Mouse (Mus musculus): ENCODE results near the gene Ang4.
"Not testable (repeated sequence)": the region's sequence is repeated elsewhere in the genome, so short reads cannot be mapped to it uniquely, and the experiment has no call there.

Gene Ang4

GRCm38 (mm10) chr14:51773490-51773889 lies at the start of gene Ang4:
Gene Ang4 (minus strand): TSS chr14:51773590.
- no peak for DNase-seq

- DNase-seq: no peak
Measured at GRCm38 (mm10) chr14:51799746-51800145, 26.4 kb upstream of the Ang4 start, which contains the start of gene AY358078. Gene AY358078 (plus strand): TSS chr14:51800046.

GRCm38 (mm10) chr14:51794106-51794505 lies 20.7 kb upstream of the Ang4 start:
- DNase-seq: no peak

- no peak for DNase-seq
Measured at GRCm38 (mm10) chr14:51789196-51789595, 15.8 kb upstream of the Ang4 start.

- no peak for DNase-seq
Measured at GRCm38 (mm10) chr14:51787061-51787460, 13.7 kb upstream of the Ang4 start.

GRCm38 (mm10) chr14:51786335-51786734 lies 12.9 kb upstream of the Ang4 start:
- DNase-seq: no peak

- DNase-seq: no peak
Measured at GRCm38 (mm10) chr14:51778865-51779481, 5.6 kb upstream of the Ang4 start.

- DNase-seq: no peak
Measured at GRCm38 (mm10) chr14:51777791-51778190, 4.4 kb upstream of the Ang4 start.

- not testable (repeated sequence) for DNase-seq
Measured at GRCm38 (mm10) chr14:51771378-51771777, 2.0 kb downstream of the Ang4 start.

GRCm38 (mm10) chr14:51755944-51756343 lies 17.4 kb downstream of the Ang4 start:
- DNase-seq: peak; percentile 11

GRCm38 (mm10) chr14:51740347-51741170 lies 32.8 kb downstream of the Ang4 start:
- DNase-seq: peak; percentile 57

GRCm38 (mm10) chr14:51739150-51739993 lies 34.0 kb downstream of the Ang4 start:
- peak; percentile 7 for DNase-seq

GRCm38 (mm10) chr14:51738411-51739149 lies 34.8 kb downstream of the Ang4 start:
- peak; percentile 26 for DNase-seq

GRCm38 (mm10) chr14:51737967-51738366 lies 35.4 kb downstream of the Ang4 start:
- DNase-seq: no peak

- no peak for DNase-seq
Measured at GRCm38 (mm10) chr14:51717083-51717482, 56.3 kb downstream of the Ang4 start, which contains the start of gene Gm5800. Gene Gm5800 (minus strand): TSS chr14:51717183.

All from embryo, embryonic 11 days (tissue).